Mouse (Mus musculus) heart, postnatal 0 days (tissue): ENCODE measurements around the gene Mknk2. TPM values are rescaled to one million over a fixed set of nuclear protein-coding genes. Genes with fewer than 3 reads are reported as not detected.

ENCODE experiments used
- ATAC-seq: fragments of 200-750 bp; cut with Nextera tagmentation; 2 replicates; pipeline ENCODE4 v1.8.0; 2017; ENCODE audit warnings: low read depth, moderate number of reproducible peaks, moderate library complexity; ENCODE audit not compliant: insufficient read depth
- DNase-seq: peaks from one replicate; pipeline ENCODE4 v3.0.0-alpha.2; 2016; ENCODE audit warnings: low spot score
- H3K27ac ChIP-seq: fragments of 300-500 bp; sonication (generic); 2 replicates; pipeline ENCODE4 v1.5.1; 2014; ENCODE audit warnings: low read depth, mild to moderate bottlenecking
- H3K27me3 ChIP-seq: fragments of 300-500 bp; sonication (generic); 2 replicates; pipeline ENCODE4 v1.6.1; 2014; ENCODE audit warnings: low read length, mixed read lengths; ENCODE audit not compliant: control insufficient read depth, insufficient read depth
- H3K36me3 ChIP-seq: fragments of 300-500 bp; sonication (generic); replicated peaks from 2 replicates; pipeline ENCODE4 v1.6.1; 2014; ENCODE audit warnings: low read length, mixed read lengths; ENCODE audit not compliant: control insufficient read depth, insufficient read depth
- H3K4me1 ChIP-seq: fragments of 300-500 bp; sonication (generic); 2 replicates; pipeline ENCODE4 v1.6.1; 2014; ENCODE audit warnings: antibody characterized with exemption; ENCODE audit not compliant: control insufficient read depth, insufficient read depth
- H3K4me2 ChIP-seq: fragments of 300-500 bp; sonication (generic); 2 replicates; pipeline ENCODE4 v1.6.1; 2014; ENCODE audit warnings: low read depth, mild to moderate bottlenecking, low read length, moderate library complexity
- H3K4me3 ChIP-seq: fragments of 300-500 bp; sonication (generic); 2 replicates; pipeline ENCODE4 v1.5.1; 2014; ENCODE audit warnings: low read depth, low read length
- H3K9ac ChIP-seq: fragments of 300-500 bp; sonication (generic); replicated peaks from 2 replicates; pipeline ENCODE4 v1.6.1; 2014; ENCODE audit warnings: low read depth, low read length, mixed read lengths
- H3K9me3 ChIP-seq: fragments of 300-500 bp; sonication (generic); replicated peaks from 2 replicates; pipeline ENCODE4 v1.6.1; 2016; ENCODE audit warnings: low read length; ENCODE audit not compliant: control insufficient read depth
- CTCF ChIP-seq: IDR thresholded peaks from 2 replicates; pipeline ENCODE4 v1.5.1; 2016; ENCODE audit warnings: antibody characterized with exemption, control low read depth, low read depth
- EP300 ChIP-seq: IDR thresholded peaks from 2 replicates; pipeline ENCODE4 v1.6.1; 2016; ENCODE audit warnings: antibody characterized with exemption, low read depth
- WGBS: fragments of 180-500 bp; shearing (Covaris S2); extraction: QIAGEN DNeasy Blood & Tissue Kit; methylation state at CpG from one replicate; pipeline ENCODE4 v1.1.7; 2014; 5-methylcytosine and 5-hydroxymethylcytosine counted together
- polyA plus RNA-seq: library from polyadenylated mRNA; unstranded; fragments of >200 nt; fragmentation: Nextera tagmentation; extraction: Ambion mirVana; gene quantifications from 2 replicates; pipeline ENCODE4 v1.2.1, GENCODE M21; 2015
- total RNA-seq: library from RNA; depleted of rRNA; stranded (reverse); fragments of >200 nt; gene quantifications from 2 replicates; pipeline ENCODE4 v1.2.3, GENCODE M21; 2014; ENCODE audit warnings: low replicate concordance

The Mknk2 gene
- total and polyA plus RNA-seq, 2 experiments from 2014 or later, result 76.9 to 150 TPM

DNA sequence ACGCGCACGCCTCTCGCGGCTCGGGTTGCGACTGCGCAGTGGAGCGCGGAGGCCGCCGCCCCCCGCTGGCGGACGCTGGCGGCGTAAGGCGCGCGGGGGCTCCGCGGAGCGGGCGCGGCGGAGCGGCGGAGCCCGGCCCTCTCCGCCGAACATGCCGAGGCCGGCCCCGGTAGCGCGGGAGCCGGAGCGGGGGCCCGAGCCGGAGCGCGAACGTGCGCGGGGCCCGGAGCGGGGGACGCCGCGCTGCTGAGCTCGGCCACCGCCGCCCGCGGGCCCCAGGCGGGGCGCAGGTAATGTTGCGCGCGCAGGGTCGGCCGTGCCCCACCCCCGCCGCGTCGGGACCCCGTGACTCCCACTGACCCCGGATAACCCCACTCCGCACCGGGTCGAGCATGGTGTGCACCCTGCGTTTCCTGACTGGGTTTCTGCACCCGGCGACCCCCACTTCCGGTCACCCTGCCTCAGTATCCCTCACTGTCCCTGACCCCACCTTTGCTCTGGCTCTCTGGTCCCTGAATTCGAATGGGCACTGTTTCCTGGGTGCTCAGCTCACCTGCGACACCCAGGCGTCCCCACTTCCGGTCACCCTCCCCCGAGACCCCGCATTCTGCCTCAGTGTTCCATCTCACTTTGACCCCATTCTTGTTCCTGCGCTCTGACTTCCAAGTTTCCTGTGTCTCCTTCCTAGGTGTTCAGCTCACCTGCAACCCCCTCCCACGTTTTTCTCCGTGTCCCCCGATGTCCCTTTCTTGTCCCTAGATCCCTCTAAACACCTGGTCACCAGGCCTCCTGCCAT is 55.1 kb downstream of the Mknk2 start, which contains the start of gene Csnk1g2:
Csnk1g2 (plus strand) TSS at position 178 of the 796 bp plus-strand sequence.
- under 1% methylated on average over 72 of the region's 85 CpGs for WGBS
- peak; percentile 27 for DNase-seq
- Histone ChIP-seq H3K4me3 (peak within 1 kb of the TSS; percentile 82), H3K36me3 (no peaks in the 10 kb centered on the region; the same call in 1 of the 2 replicates), H3K4me2 (peak within 1 kb of the TSS; percentile 85), H3K4me1 (peaks cover 33% of the 10 kb centered on the region), H3K9me3 (no peaks in the 10 kb centered on the region), H3K27me3 (no peaks in the 10 kb centered on the region), H3K9ac (peak within 1 kb of the TSS; percentile 77), H3K27ac (peak within 1 kb of the TSS; percentile 88)
- no peak for TF ChIP-seq CTCF
- peak; percentile 13; the same call in 1 of the 2 replicates for TF ChIP-seq EP300
- peak; percentile 36 for ATAC-seq

DNA sequence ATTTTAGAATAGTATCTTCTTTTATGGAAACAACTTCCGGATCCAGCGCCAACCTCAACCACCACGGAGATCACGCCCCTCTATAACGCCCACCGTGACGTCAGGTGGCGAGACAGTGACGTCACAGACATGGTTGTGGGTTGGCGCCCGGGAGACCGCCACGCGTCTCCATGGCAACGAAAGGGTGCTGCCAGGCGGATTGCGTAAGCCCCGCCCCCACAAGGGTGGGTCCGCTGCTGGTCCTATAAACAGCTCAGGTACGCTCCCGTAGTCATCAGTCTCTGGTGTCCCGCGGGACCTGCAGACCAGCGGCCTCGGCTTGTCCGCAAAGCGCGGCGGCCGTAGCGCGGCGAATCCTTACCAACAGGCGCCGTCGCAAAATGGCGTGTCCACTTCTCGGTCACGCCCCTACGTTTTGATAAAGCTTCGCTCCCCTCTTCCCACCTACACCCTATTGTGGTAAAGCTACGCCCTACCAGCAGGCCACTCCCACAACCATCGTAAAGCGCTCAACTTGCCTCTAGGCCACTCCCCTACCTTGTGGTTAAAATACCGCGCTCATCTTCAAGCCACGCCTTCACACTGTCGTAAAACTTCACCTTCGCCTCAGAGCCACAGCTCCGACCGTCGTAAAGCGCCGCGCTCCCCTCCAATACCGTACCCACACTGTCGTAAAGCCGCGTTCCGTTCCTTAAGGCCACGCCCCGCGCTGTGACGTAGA is 55.8 kb downstream of the Mknk2 start:
- ATAC-seq (peak; percentile 96), DNase-seq (peak; percentile 100)
- TF ChIP-seq EP300 (peak; percentile 85), CTCF (no peak)
- Histone ChIP-seq H3K4me3 (peak overlapping the region; percentile 82), H3K27me3 (no peaks in the 10 kb centered on the region), H3K9me3 (no peaks in the 10 kb centered on the region), H3K27ac (peak overlapping the region; percentile 85), H3K4me1 (peaks cover 26% of the 10 kb centered on the region), H3K4me2 (peak overlapping the region; percentile 58), H3K9ac (peak overlapping the region; percentile 77; the same call in 1 of the 2 replicates), H3K36me3 (no peaks in the 10 kb centered on the region; the same call in 1 of the 2 replicates)
- under 1% methylated on average over 64 of the region's 64 CpGs for WGBS

DNA sequence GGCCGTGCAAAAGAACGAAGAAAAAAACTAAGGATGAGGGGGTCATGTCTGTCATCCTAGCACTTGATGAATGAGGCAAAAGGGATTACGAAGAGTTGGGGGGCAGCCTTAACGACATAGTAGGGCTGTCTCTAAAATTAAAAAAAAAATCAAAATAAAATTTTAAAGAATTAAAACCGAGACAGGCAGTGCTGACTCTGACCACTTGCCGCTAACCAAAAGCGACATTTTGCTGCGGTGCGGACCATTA is 56.3 kb downstream of the Mknk2 start:
- Histone ChIP-seq H3K36me3 (no peaks in the 10 kb centered on the region; the same call in 1 of the 2 replicates), H3K27ac (peak overlapping the region; percentile 85), H3K27me3 (no peaks in the 10 kb centered on the region), H3K4me1 (peaks cover 26% of the 10 kb centered on the region), H3K4me3 (peak overlapping the region; percentile 82), H3K4me2 (peak overlapping the region; percentile 58), H3K9ac (0 out of 2 replicates have a peak overlapping the region, but pooled peaks have one; percentile 9), H3K9me3 (no peaks in the 10 kb centered on the region)
- no peak for TF ChIP-seq EP300
- no peak for TF ChIP-seq CTCF
- ATAC-seq (no peak), DNase-seq (no peak)
- WGBS, result 1% methylated on average over 9 of the region's 9 CpGs

DNA sequence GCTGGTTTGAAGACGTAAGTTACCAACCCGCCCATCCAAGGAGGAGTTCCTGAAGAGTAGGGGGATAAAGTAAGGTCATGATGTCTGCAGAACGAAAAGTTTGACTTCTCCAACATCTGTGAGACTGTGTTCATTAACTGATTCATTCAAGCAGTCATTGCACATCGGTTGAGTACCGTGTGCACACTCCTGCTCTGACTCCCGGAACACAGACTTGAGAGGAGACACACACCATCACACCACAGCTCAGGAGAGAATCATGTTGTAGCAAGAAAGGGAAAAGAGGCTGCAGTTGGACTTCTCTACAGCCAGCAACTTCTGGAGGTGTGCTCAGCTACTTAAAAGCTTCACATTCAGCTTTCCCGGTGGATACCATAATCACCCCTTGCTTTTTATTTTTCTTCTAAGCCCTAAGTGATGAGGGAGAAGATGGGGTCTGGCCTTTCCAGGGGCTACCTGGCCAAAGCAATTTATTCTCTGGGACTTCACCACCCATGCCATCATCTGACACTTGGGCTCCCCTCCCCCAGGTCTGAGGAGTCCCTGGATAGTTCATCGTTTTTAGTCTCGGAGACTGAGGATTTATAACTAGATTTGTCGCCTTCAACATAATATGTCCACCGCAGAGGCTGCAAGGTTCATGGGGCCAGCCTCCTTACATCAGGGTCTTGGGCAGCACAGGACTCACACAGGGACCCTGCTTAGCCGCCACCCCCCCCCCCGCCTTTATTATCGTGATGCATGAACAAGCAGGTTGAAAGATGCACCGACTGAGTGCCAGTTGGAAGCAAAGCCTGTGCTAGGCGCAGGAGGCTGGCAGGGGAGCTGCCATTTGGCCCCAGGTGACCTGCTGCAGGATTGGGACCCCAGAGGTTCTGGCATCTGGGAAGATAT is 56.9 kb downstream of the Mknk2 start:
- WGBS, result 52% methylated on average over 16 of the region's 16 CpGs
- ATAC-seq, result no peak
- peak overlapping the region; percentile 58 for H3K4me2 ChIP-seq
- no peaks in the 10 kb centered on the region for H3K27me3 ChIP-seq
- H3K4me1 ChIP-seq, result peaks cover 23% of the 10 kb centered on the region
- H3K36me3 ChIP-seq, result no peaks in the 10 kb centered on the region; the same call in 1 of the 2 replicates
- H3K9me3 ChIP-seq, result no peaks in the 10 kb centered on the region
- H3K27ac ChIP-seq, result peak overlapping the region; percentile 85
- TF ChIP-seq EP300 (no peak), CTCF (no peak)
- H3K9ac ChIP-seq, result 0 out of 2 replicates have a peak overlapping the region, but pooled peaks have one; percentile 9
- H3K4me3 ChIP-seq, result peak overlapping the region; percentile 82
- no peak for DNase-seq

- H3K4me3 ChIP-seq, result no peak overlapping the region
- no peaks in the 10 kb centered on the region for H3K9me3 ChIP-seq
- no peak overlapping the region for H3K9ac ChIP-seq
- peaks cover 3% of the 10 kb centered on the region; the same call in 1 of the 2 replicates for H3K36me3 ChIP-seq
- ATAC-seq (no peak), DNase-seq (no peak)
- WGBS, result 77% methylated on average over 9 of the region's 9 CpGs
- TF ChIP-seq CTCF, result no peak
- TF ChIP-seq EP300, result no peak
- H3K4me1 ChIP-seq, result peaks cover 20% of the 10 kb centered on the region
- no peaks in the 10 kb centered on the region for H3K27me3 ChIP-seq
- H3K4me2 ChIP-seq, result no peak overlapping the region
- H3K27ac ChIP-seq, result no peak overlapping the region
These were observed 57.5 kb downstream of the Mknk2 start for GRCm38 (mm10) chr10:80620365-80620764.
